In genomic region chr10:22731272-22732093, GRCm38 (mm10) we compare ENCODE assay signal across 8 mouse cellular contexts. TPM values are rescaled to one million over a fixed set of nuclear protein-coding genes. Genes with fewer than 3 reads are reported as not detected.
DNase-seq lines count a peak whose midpoint lies in the region; ATAC-seq and TF ChIP-seq lines count a peak whose summit lies in the region.

Gene Tbpl1 (minus strand): TSS chr10:22731938.

- H3K4me3 ChIP-seq in erythroblast, embryonic 14.5 days (replicated peaks): peak within 1 kb of the TSS; percentile 97
- H3K4me3 ChIP-seq in heart, embryonic 11.5 days (ENCODE audit: low read depth, low read length): peak within 1 kb of the TSS; percentile 97
- peak within 1 kb of the TSS; percentile 99 for H3K4me3 ChIP-seq in kidney, embryonic 16.5 days (ENCODE audit: low read length)
- peak within 1 kb of the TSS; percentile 91 for H3K4me3 ChIP-seq in liver, adult 2 months (ENCODE audit: insufficient read depth, low read depth, low read length)
- peak within 1 kb of the TSS; percentile 90 for H3K4me3 ChIP-seq in myocyte
- peak within 1 kb of the TSS; percentile 99 for H3K4me3 ChIP-seq in stomach, embryonic 15.5 days (replicated peaks)

- H3K9me3 ChIP-seq in erythroblast, embryonic 14.5 days (ENCODE audit: control insufficient read depth, low read length): no peaks in the 10 kb centered on the region
- H3K9me3 ChIP-seq in heart, embryonic 11.5 days (replicated peaks; ENCODE audit: control insufficient read depth, low read length): no peaks in the 10 kb centered on the region
- no peaks in the 10 kb centered on the region for H3K9me3 ChIP-seq in kidney, embryonic 16.5 days (ENCODE audit: low read length)
- H3K9me3 ChIP-seq in stomach, embryonic 15.5 days: no peaks in the 10 kb centered on the region

- no peaks in the 10 kb centered on the region; the same call in 1 of the 2 replicates for H3K36me3 ChIP-seq in erythroblast, embryonic 14.5 days (ENCODE audit: control insufficient read depth)
- H3K36me3 ChIP-seq in heart, embryonic 11.5 days (ENCODE audit: control insufficient read depth, insufficient read depth, low read length): no peaks in the 10 kb centered on the region
- H3K36me3 ChIP-seq in kidney, embryonic 16.5 days (ENCODE audit: insufficient read depth, low read length): no peaks in the 10 kb centered on the region
- no peaks in the 10 kb centered on the region for H3K36me3 ChIP-seq in liver, adult 2 months (ENCODE audit: control insufficient read depth, insufficient read depth, low read length)
- H3K36me3 ChIP-seq in myocyte (ENCODE audit: control insufficient read depth, insufficient read depth): no peaks in the 10 kb centered on the region
- H3K36me3 ChIP-seq in stomach, embryonic 15.5 days: no peaks in the 10 kb centered on the region

- peak; percentile 95 for DNase-seq in CD4-positive helper T cell, adult 2 months (ENCODE audit: low read depth, low spot score)
- peak; percentile 99 for DNase-seq in brain, embryonic 14.5 days (ENCODE audit: low read depth)
- peak; percentile 92 for DNase-seq in liver, adult 2 months (ENCODE audit: extremely low read depth, low read depth, low spot score)

- peak; percentile 98 for ATAC-seq in heart, embryonic 11.5 days (replicated peaks; ENCODE audit: insufficient number of reproducible peaks, low FRiP score, low TSS enrichment)
- ATAC-seq in kidney, embryonic 16.5 days (ENCODE audit: low FRiP score, low TSS enrichment): peak; percentile 98
- ATAC-seq in stomach, embryonic 15.5 days (ENCODE audit: insufficient read depth, low FRiP score, low read depth): peak; percentile 99

- H3K27me3 ChIP-seq in erythroblast, embryonic 14.5 days (ENCODE audit: control insufficient read depth): no peaks in the 10 kb centered on the region
- H3K27me3 ChIP-seq in heart, embryonic 11.5 days (ENCODE audit: control insufficient read depth, insufficient read depth, low read length): no peaks in the 10 kb centered on the region
- H3K27me3 ChIP-seq in kidney, embryonic 16.5 days (ENCODE audit: insufficient read depth, low read length): no peaks in the 10 kb centered on the region
- H3K27me3 ChIP-seq in liver, adult 2 months (ENCODE audit: control insufficient read depth, insufficient read depth, low read length): no peaks in the 10 kb centered on the region
- H3K27me3 ChIP-seq in myocyte (ENCODE audit: control insufficient read depth, insufficient read depth, insufficient read length): no peaks in the 10 kb centered on the region
- H3K27me3 ChIP-seq in stomach, embryonic 15.5 days (replicated peaks): no peaks in the 10 kb centered on the region

- TF ChIP-seq POLR2A in brain, embryonic 14.5 days (IDR thresholded peaks at IDR 0.05; ENCODE audit: borderline replicate concordance, extremely low read depth, insufficient read depth, insufficient read length, poor library complexity, severe bottlenecking): peak; percentile 92
- TF ChIP-seq POLR2A in liver, adult 2 months (IDR thresholded peaks at IDR 0.05; ENCODE audit: extremely low read depth, insufficient read depth, low read length): peak; percentile 82
- TF ChIP-seq POLR2A in myocyte (IDR thresholded peaks at IDR 0.05; ENCODE audit: insufficient read length, low read depth): peak; percentile 72

- peaks cover 30% of the 10 kb centered on the region for H3K79me2 ChIP-seq in liver, adult 2 months (ENCODE audit: control insufficient read depth, insufficient read depth, low read length)
- peaks cover 42% of the 10 kb centered on the region for H3K79me2 ChIP-seq in myocyte (ENCODE audit: control insufficient read depth, insufficient read depth)

- no peak for TF ChIP-seq CTCF in brain, embryonic 14.5 days (IDR thresholded peaks at IDR 0.05; ENCODE audit: borderline replicate concordance, extremely low read depth, insufficient read depth, insufficient read length)
- no peak for TF ChIP-seq CTCF in liver, adult 2 months (IDR thresholded peaks at IDR 0.05; ENCODE audit: low read depth, low read length)

- H3K27ac ChIP-seq in heart, embryonic 11.5 days (ENCODE audit: low read depth, low read length): peak within 1 kb of the TSS; percentile 94
- H3K27ac ChIP-seq in kidney, embryonic 16.5 days (ENCODE audit: low read length): peak within 1 kb of the TSS; percentile 95
- peak within 1 kb of the TSS; percentile 96 for H3K27ac ChIP-seq in liver, adult 2 months (replicated peaks; ENCODE audit: insufficient read depth, low read depth, low read length)
- peak within 1 kb of the TSS; percentile 92 for H3K27ac ChIP-seq in stomach, embryonic 15.5 days

- under 1% methylated on average over 73 of the region's 77 CpGs for WGBS in heart, embryonic 11.5 days (ENCODE audit: insufficient replicate concordance)
- WGBS in kidney, embryonic 16.5 days: under 1% methylated on average over 77 of the region's 77 CpGs
- under 1% methylated on average over 77 of the region's 77 CpGs for WGBS in liver, adult 2 months
- WGBS in stomach, embryonic 15.5 days: under 1% methylated on average over 77 of the region's 77 CpGs

- H3K9ac ChIP-seq in heart, embryonic 11.5 days (ENCODE audit: low read depth, low read length): peak within 1 kb of the TSS; percentile 98
- H3K9ac ChIP-seq in kidney, embryonic 16.5 days (replicated peaks; ENCODE audit: low read length): peak within 1 kb of the TSS; percentile 99
- H3K9ac ChIP-seq in liver, adult 2 months (ENCODE audit: low read depth, low read length): peak within 1 kb of the TSS; percentile 98
- H3K9ac ChIP-seq in stomach, embryonic 15.5 days: peak within 1 kb of the TSS; percentile 91

- peaks cover 49% of the 10 kb centered on the region for H3K4me1 ChIP-seq in erythroblast, embryonic 14.5 days (ENCODE audit: control insufficient read depth)
- peaks cover 24% of the 10 kb centered on the region for H3K4me1 ChIP-seq in heart, embryonic 11.5 days (ENCODE audit: control insufficient read depth, insufficient read depth, low read length)
- peaks cover 21% of the 10 kb centered on the region for H3K4me1 ChIP-seq in kidney, embryonic 16.5 days (ENCODE audit: insufficient read depth, low read length)
- H3K4me1 ChIP-seq in liver, adult 2 months (ENCODE audit: control insufficient read depth, insufficient read depth, low read length): peaks cover 10% of the 10 kb centered on the region
- H3K4me1 ChIP-seq in stomach, embryonic 15.5 days: peaks cover 9% of the 10 kb centered on the region; the same call in 1 of the 2 replicates

- peak within 1 kb of the TSS; percentile 87 for H3ac ChIP-seq in myocyte (ENCODE audit: control insufficient read depth, insufficient read length)

- peak within 1 kb of the TSS; percentile 94 for H3K4me2 ChIP-seq in heart, embryonic 11.5 days
- H3K4me2 ChIP-seq in kidney, embryonic 16.5 days (replicated peaks; ENCODE audit: low read depth, low read length): peak within 1 kb of the TSS; percentile 93
- peak within 1 kb of the TSS; percentile 80 for H3K4me2 ChIP-seq in myocyte (ENCODE audit: low read depth)
- peak within 1 kb of the TSS; percentile 88 for H3K4me2 ChIP-seq in stomach, embryonic 15.5 days

TF ChIP-seq in myocyte, 11 proteins besides CTCF, POLR2A, EP300 and RAD21:
- peak; percentile 47 for TF ChIP-seq POLR2AphosphoS2 (IDR thresholded peaks at IDR 0.05; ENCODE audit: insufficient read length, low read depth)
- TF ChIP-seq TCF3 (IDR thresholded peaks at IDR 0.05; ENCODE audit: insufficient read length, low read depth): no peak
- TF ChIP-seq SRF (IDR thresholded peaks at IDR 0.05; ENCODE audit: control insufficient read depth, insufficient read length, low read depth): no peak
- no peak for TF ChIP-seq MAX (IDR thresholded peaks at IDR 0.05; ENCODE audit: low read depth)
- no peak for TF ChIP-seq CEBPB (IDR thresholded peaks at IDR 0.05; ENCODE audit: insufficient read depth, poor library complexity, severe bottlenecking)
- TF ChIP-seq USF1 (IDR thresholded peaks at IDR 0.05; ENCODE audit: low read depth): peak; percentile 75
- no peak for TF ChIP-seq TCF12 (IDR thresholded peaks at IDR 0.05; ENCODE audit: insufficient read depth, poor library complexity, severe bottlenecking)
- TF ChIP-seq MYOD1 (IDR thresholded peaks at IDR 0.05; ENCODE audit: control insufficient read depth in 1 of 3, insufficient read length in 2 of 3, low read depth in 2 of 3): no peak
- no peak for TF ChIP-seq REST (IDR thresholded peaks at IDR 0.05; ENCODE audit: insufficient read depth, insufficient read length)
- peak in 1 of 3 experiments; percentile 24 for TF ChIP-seq MYOG (IDR thresholded peaks at IDR 0.05; ENCODE audit: control insufficient read depth in 1 of 3, insufficient read depth in 1 of 3, insufficient read length in 2 of 3, low read depth in 2 of 3)
- no peak for TF ChIP-seq E2F4 (IDR thresholded peaks at IDR 0.05; ENCODE audit: insufficient read depth)
TF ChIP-seq in myocyte: peak in this region for 3.

RNA-seq across cellular contexts. Expression of gene Tbpl1, which starts in this region (rescaled TPM):
- polyA plus RNA-seq in brain, embryonic 14.5 days (2012; rRNA removed): 68.4 and 68.5 TPM in 2 replicates
- 3.6 and 4.5 TPM in 2 replicates for polyA plus RNA-seq in erythroblast, embryonic 14.5 days (2012)
- 57.8 and 59.9 TPM in 2 replicates for polyA plus RNA-seq in heart, embryonic 11.5 days (2014; fragmentation: Nextera tagmentation; extraction: Ambion mirVana)
- 62.7 and 67.0 TPM in 2 replicates for polyA plus RNA-seq in kidney, embryonic 16.5 days (2015; fragmentation: Nextera tagmentation; extraction: Ambion mirVana)
- total RNA-seq in liver, adult 2 months (2014; rRNA removed): 7.8 and 8.3 TPM in 2 replicates
- polyA plus RNA-seq in liver, adult 2 months (2012; rRNA removed): 6.0 and 7.9 TPM in 2 replicates
- 72.5 TPM for polyA plus RNA-seq in myocyte (2012; fragmentation: generic; extraction: Trizol)
- 50.6 and 56.0 TPM in 2 replicates for polyA plus RNA-seq in stomach, embryonic 15.5 days (2015; fragmentation: Nextera tagmentation; extraction: Ambion mirVana)

Comparison
In these comparisons a context has a peak if more than half of its experiments do, and no peak if none do; other contexts are left out.
1. Peak in every context shown above with its lines: DNase-seq, ATAC-seq, H3K4me3 ChIP-seq and H3K27ac ChIP-seq.